Mouse (Mus musculus): ENCODE measurements around the gene Prl7b1. TPM values are rescaled to one million over a fixed set of nuclear protein-coding genes. Genes with fewer than 3 reads are reported as not detected.

The Prl7b1 gene
- total RNA-seq (2014; rRNA removed; ENCODE audit: low replicate concordance) (not detected in 2 replicates), polyA plus RNA-seq (2015; fragmentation: Nextera tagmentation; extraction: Ambion mirVana) (not detected in 2 replicates)

DNA sequence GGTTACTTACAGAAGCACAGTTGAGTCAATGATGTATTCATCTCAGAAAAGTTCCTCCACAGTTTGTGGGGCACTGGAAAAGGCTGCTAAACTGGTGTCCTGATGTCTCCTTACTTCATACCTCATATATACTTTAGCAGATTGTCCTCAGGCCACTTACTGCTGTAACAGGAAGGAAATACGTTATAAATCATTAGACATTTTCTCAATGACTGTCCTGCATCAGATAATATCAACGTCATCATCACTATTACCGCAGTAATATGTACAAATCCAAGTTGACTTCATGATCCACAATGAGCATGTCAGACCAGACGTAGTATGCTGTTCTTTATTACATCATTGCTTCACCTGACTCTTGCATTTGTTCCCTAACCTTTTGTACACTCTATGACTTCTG lies at the start of gene Prl7b1:
Prl7b1 (minus strand) TSS at position 101 of the 400 bp plus-strand sequence.
- Histone ChIP-seq H3K9me3 (replicated peaks; ENCODE audit: control insufficient read depth, low read length) (no peaks in the 10 kb centered on the region), H3K4me3 (ENCODE audit: low read depth, low read length) (no peak within 1 kb of the TSS), H3K36me3 (replicated peaks; ENCODE audit: control insufficient read depth, insufficient read depth, low read length) (no peaks in the 10 kb centered on the region), H3K27ac (ENCODE audit: low read depth) (no peak within 1 kb of the TSS), H3K27me3 (ENCODE audit: control insufficient read depth, insufficient read depth, low read length) (no peaks in the 10 kb centered on the region), H3K4me1 (ENCODE audit: control insufficient read depth, insufficient read depth) (no peaks in the 10 kb centered on the region), H3K9ac (replicated peaks; ENCODE audit: low read depth, low read length) (no peak within 1 kb of the TSS), H3K4me2 (ENCODE audit: low read depth, low read length) (no peak within 1 kb of the TSS)
- ATAC-seq (ENCODE audit: insufficient read depth, low read depth) (no peak), DNase-seq (ENCODE audit: low spot score) (no peak)
- TF ChIP-seq CTCF (IDR thresholded peaks at IDR 0.05; ENCODE audit: low read depth): no peak
- TF ChIP-seq EP300 (IDR thresholded peaks at IDR 0.05; ENCODE audit: low read depth): no peak
- 54% methylated on average over 4 of the region's 4 CpGs for WGBS

DNA sequence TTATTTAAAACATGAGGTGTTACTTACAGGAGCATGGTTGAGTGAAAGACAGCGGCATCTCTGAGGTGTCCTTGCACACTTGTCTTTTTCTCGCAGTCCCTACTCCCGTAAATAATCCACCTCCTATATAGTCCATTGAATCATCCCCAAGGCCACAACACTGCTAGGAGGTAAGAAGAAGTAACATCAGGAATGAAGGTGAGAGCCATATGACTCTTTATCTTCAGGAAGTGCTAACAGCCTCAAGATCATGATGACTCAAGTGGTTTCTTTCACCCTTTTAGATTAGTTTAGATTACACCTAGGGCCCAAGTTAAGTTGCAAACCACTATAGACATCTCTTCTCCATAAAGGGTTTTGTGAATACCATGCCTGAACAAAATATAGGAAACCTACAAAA lies 32.0 kb upstream of the Prl7b1 start, which contains the start of gene Prl7a1:
Prl7a1 (minus strand) TSS at position 101 of the 400 bp plus-strand sequence.
- H3K27ac ChIP-seq (ENCODE audit: low read depth): no peak within 1 kb of the TSS
- TF ChIP-seq CTCF (IDR thresholded peaks at IDR 0.05; ENCODE audit: low read depth) (no peak), EP300 (IDR thresholded peaks at IDR 0.05; ENCODE audit: low read depth) (no peak)
- H3K9ac ChIP-seq (replicated peaks; ENCODE audit: low read depth, low read length): no peak within 1 kb of the TSS
- DNase-seq (ENCODE audit: low spot score) (no peak), ATAC-seq (ENCODE audit: insufficient read depth, low read depth) (no peak)
- no peaks in the 10 kb centered on the region for H3K27me3 ChIP-seq (ENCODE audit: control insufficient read depth, insufficient read depth, low read length)
- no peak within 1 kb of the TSS for H3K4me3 ChIP-seq (ENCODE audit: low read depth, low read length)
- no peaks in the 10 kb centered on the region for H3K36me3 ChIP-seq (replicated peaks; ENCODE audit: control insufficient read depth, insufficient read depth, low read length)
- WGBS: 86% methylated on average over 3 of the region's 3 CpGs
- no peaks in the 10 kb centered on the region for H3K9me3 ChIP-seq (replicated peaks; ENCODE audit: control insufficient read depth, low read length)
- H3K4me2 ChIP-seq (ENCODE audit: low read depth, low read length): no peak within 1 kb of the TSS
- no peaks in the 10 kb centered on the region for H3K4me1 ChIP-seq (ENCODE audit: control insufficient read depth, insufficient read depth)

DNA sequence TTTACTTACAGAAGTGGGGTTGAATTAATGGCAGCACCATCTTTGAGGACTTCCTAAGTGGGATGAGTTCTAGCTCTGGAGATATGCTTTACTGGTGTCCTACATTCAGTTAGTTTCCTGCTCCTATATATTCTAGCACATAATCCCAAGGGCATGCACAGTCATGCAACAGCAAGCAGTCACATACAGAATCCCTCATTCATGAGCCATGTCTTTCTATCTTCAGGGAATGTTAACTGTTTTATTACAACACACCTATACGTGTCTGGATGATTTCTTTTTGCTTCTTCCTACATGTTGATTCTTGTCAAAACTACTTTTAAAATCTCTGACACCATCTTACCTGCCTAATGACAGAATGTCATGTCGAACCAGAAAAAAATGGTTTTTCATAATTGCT lies 28.3 kb downstream of the Prl7b1 start, which contains the start of gene Prl8a1:
Prl8a1 (minus strand) TSS at position 101 of the 400 bp plus-strand sequence.
- ATAC-seq (ENCODE audit: insufficient read depth, low read depth): no peak
- WGBS: 66% methylated on average over 2 of the region's 2 CpGs

DNA sequence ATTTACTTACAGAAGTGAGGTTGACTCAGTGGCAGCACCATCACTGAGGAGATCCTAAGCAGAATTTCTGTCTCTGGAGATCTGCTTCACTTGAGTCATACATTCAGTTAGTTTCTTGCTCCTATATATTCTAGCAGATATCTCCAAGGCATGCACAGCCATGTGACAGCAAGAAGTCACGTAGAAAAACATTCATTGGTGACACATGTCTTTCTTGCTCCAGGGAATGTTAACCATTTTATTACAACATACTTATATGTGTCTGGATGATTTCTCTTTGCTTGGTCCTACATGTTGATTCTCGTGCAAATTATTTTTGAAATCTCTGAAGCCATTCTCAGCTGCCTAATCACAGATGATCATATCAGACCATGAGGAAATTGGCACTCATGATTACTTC lies 45.9 kb downstream of the Prl7b1 start, which contains the start of gene Prl8a9:
Prl8a9 (minus strand) TSS at position 101 of the 400 bp plus-strand sequence.
- no peaks in the 10 kb centered on the region for H3K36me3 ChIP-seq (replicated peaks; ENCODE audit: control insufficient read depth, insufficient read depth, low read length)
- TF ChIP-seq CTCF (IDR thresholded peaks at IDR 0.05; ENCODE audit: low read depth) (no peak), EP300 (IDR thresholded peaks at IDR 0.05; ENCODE audit: low read depth) (no peak)
- no peak for ATAC-seq (ENCODE audit: insufficient read depth, low read depth)
- H3K4me2 ChIP-seq (ENCODE audit: low read depth, low read length): no peak within 1 kb of the TSS
- no peak for DNase-seq (ENCODE audit: low spot score)
- no peaks in the 10 kb centered on the region for H3K27me3 ChIP-seq (ENCODE audit: control insufficient read depth, insufficient read depth, low read length)
- H3K9ac ChIP-seq (replicated peaks; ENCODE audit: low read depth, low read length): no peak within 1 kb of the TSS
- H3K27ac ChIP-seq (ENCODE audit: low read depth): no peak within 1 kb of the TSS
- no peaks in the 10 kb centered on the region for H3K4me1 ChIP-seq (ENCODE audit: control insufficient read depth, insufficient read depth)
- H3K9me3 ChIP-seq (replicated peaks; ENCODE audit: control insufficient read depth, low read length): no peaks in the 10 kb centered on the region
- 56% methylated on average over 2 of the region's 2 CpGs for WGBS
- no peak within 1 kb of the TSS for H3K4me3 ChIP-seq (ENCODE audit: low read depth, low read length)

More for the DNA sequence above, 28.3 kb downstream of the Prl7b1 start, which contains the start of gene Prl8a1:
- TF ChIP-seq CTCF (IDR thresholded peaks at IDR 0.05; ENCODE audit: low read depth) (no peak), EP300 (IDR thresholded peaks at IDR 0.05; ENCODE audit: low read depth) (no peak)
- H3K4me1 ChIP-seq (ENCODE audit: control insufficient read depth, insufficient read depth): no peaks in the 10 kb centered on the region
- H3K4me2 ChIP-seq (ENCODE audit: low read depth, low read length): no peak within 1 kb of the TSS
- DNase-seq (ENCODE audit: low spot score): no peak
- H3K9ac ChIP-seq (replicated peaks; ENCODE audit: low read depth, low read length): no peak within 1 kb of the TSS
- no peaks in the 10 kb centered on the region for H3K9me3 ChIP-seq (replicated peaks; ENCODE audit: control insufficient read depth, low read length)
- no peak within 1 kb of the TSS for H3K4me3 ChIP-seq (ENCODE audit: low read depth, low read length)
- no peak within 1 kb of the TSS for H3K27ac ChIP-seq (ENCODE audit: low read depth)
- no peaks in the 10 kb centered on the region for H3K27me3 ChIP-seq (ENCODE audit: control insufficient read depth, insufficient read depth, low read length)
- H3K36me3 ChIP-seq (replicated peaks; ENCODE audit: control insufficient read depth, insufficient read depth, low read length): no peaks in the 10 kb centered on the region

DNA sequence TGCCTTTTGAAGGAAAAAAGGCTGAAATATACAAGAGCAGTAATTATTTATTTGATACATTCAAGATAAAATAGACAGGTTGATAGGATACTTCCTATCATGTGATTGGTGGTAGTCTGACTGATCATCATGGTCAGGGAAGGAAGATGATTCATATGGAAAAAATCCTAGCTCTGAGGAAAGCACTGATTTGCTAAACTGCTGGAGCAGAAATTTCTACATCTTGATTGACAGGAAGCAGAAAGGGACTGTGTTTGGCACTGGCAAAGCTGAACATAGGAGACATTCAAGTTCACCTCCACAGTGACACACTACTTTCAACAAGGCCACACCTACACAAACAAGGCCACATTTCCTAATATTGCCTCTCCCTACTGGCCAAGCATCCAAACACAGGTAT lies 57.0 kb downstream of the Prl7b1 start:
- Histone ChIP-seq H3K9me3 (replicated peaks; ENCODE audit: control insufficient read depth, low read length) (no peaks in the 10 kb centered on the region), H3K4me3 (ENCODE audit: low read depth, low read length) (no peak overlapping the region), H3K36me3 (replicated peaks; ENCODE audit: control insufficient read depth, insufficient read depth, low read length) (no peaks in the 10 kb centered on the region), H3K27ac (ENCODE audit: low read depth) (no peak overlapping the region), H3K4me1 (ENCODE audit: control insufficient read depth, insufficient read depth) (no peaks in the 10 kb centered on the region), H3K27me3 (ENCODE audit: control insufficient read depth, insufficient read depth, low read length) (no peaks in the 10 kb centered on the region), H3K9ac (replicated peaks; ENCODE audit: low read depth, low read length) (no peak overlapping the region), H3K4me2 (ENCODE audit: low read depth, low read length) (no peak overlapping the region)
- DNase-seq (ENCODE audit: low spot score) (no peak), ATAC-seq (ENCODE audit: insufficient read depth, low read depth) (no peak)
- TF ChIP-seq CTCF (IDR thresholded peaks at IDR 0.05; ENCODE audit: low read depth) (no peak), EP300 (IDR thresholded peaks at IDR 0.05; ENCODE audit: low read depth) (no peak)

Other genes with a start within 250 kb of the Prl7b1 start
- not detected in 2 replicates for gene Prl2b1, start 219.7 kb downstream of the Prl7b1 start, total RNA-seq (2014; rRNA removed; ENCODE audit: low replicate concordance)
- not detected in 2 replicates for gene Prl2b1, start 219.7 kb downstream of the Prl7b1 start, polyA plus RNA-seq (2015; fragmentation: Nextera tagmentation; extraction: Ambion mirVana)
- not detected in 2 replicates for gene Prl8a6, start 171.9 kb downstream of the Prl7b1 start, total RNA-seq (2014; rRNA removed; ENCODE audit: low replicate concordance)
- gene Prl8a6, start 171.9 kb downstream of the Prl7b1 start, polyA plus RNA-seq (2015; fragmentation: Nextera tagmentation; extraction: Ambion mirVana): not detected in 2 replicates
- gene Prl8a8, start 97.4 kb downstream of the Prl7b1 start, total RNA-seq (2014; rRNA removed; ENCODE audit: low replicate concordance): not detected in 2 replicates
- not detected in 2 replicates for gene Prl8a8, start 97.4 kb downstream of the Prl7b1 start, polyA plus RNA-seq (2015; fragmentation: Nextera tagmentation; extraction: Ambion mirVana)
- not detected in 2 replicates for gene Prl8a9, start 46.0 kb downstream of the Prl7b1 start, total RNA-seq (2014; rRNA removed; ENCODE audit: low replicate concordance)
- gene Prl8a9, start 46.0 kb downstream of the Prl7b1 start, polyA plus RNA-seq (2015; fragmentation: Nextera tagmentation; extraction: Ambion mirVana): not detected in 2 replicates
- gene Prl8a1, start 28.4 kb downstream of the Prl7b1 start, total RNA-seq (2014; rRNA removed; ENCODE audit: low replicate concordance): not detected in 2 replicates
- gene Prl8a1, start 28.4 kb downstream of the Prl7b1 start, polyA plus RNA-seq (2015; fragmentation: Nextera tagmentation; extraction: Ambion mirVana): not detected in 2 replicates
- gene Prl7a1, start 31.9 kb upstream of the Prl7b1 start, total RNA-seq (2014; rRNA removed; ENCODE audit: low replicate concordance): not detected in 2 replicates
- not detected in 2 replicates for gene Prl7a1, start 31.9 kb upstream of the Prl7b1 start, polyA plus RNA-seq (2015; fragmentation: Nextera tagmentation; extraction: Ambion mirVana)
- gene Prl7a2, start 57.5 kb upstream of the Prl7b1 start, total RNA-seq (2014; rRNA removed; ENCODE audit: low replicate concordance): not detected in 2 replicates
- gene Prl7a2, start 57.5 kb upstream of the Prl7b1 start, polyA plus RNA-seq (2015; fragmentation: Nextera tagmentation; extraction: Ambion mirVana): not detected in 2 replicates
- gene Prl7d1, start 106.2 kb upstream of the Prl7b1 start, total RNA-seq (2014; rRNA removed; ENCODE audit: low replicate concordance): not detected in 2 replicates
- gene Prl7d1, start 106.2 kb upstream of the Prl7b1 start, polyA plus RNA-seq (2015; fragmentation: Nextera tagmentation; extraction: Ambion mirVana): not detected in 2 replicates
- not detected in 2 replicates for gene Prl7c1, start 170.2 kb upstream of the Prl7b1 start, total RNA-seq (2014; rRNA removed; ENCODE audit: low replicate concordance)
- not detected in 2 replicates for gene Prl7c1, start 170.2 kb upstream of the Prl7b1 start, polyA plus RNA-seq (2015; fragmentation: Nextera tagmentation; extraction: Ambion mirVana)
- not detected in 2 replicates for gene Prl2a1, start 191.1 kb upstream of the Prl7b1 start, total RNA-seq (2014; rRNA removed; ENCODE audit: low replicate concordance)
- gene Prl2a1, start 191.1 kb upstream of the Prl7b1 start, polyA plus RNA-seq (2015; fragmentation: Nextera tagmentation; extraction: Ambion mirVana): not detected in 2 replicates
- not detected in 2 replicates for gene Prl2c1, start 238.8 kb upstream of the Prl7b1 start, total RNA-seq (2014; rRNA removed; ENCODE audit: low replicate concordance)
- gene Prl2c1, start 238.8 kb upstream of the Prl7b1 start, polyA plus RNA-seq (2015; fragmentation: Nextera tagmentation; extraction: Ambion mirVana): not detected in 2 replicates